Mouse (Mus musculus): ENCODE results near the gene Nr2c2.

Gene Nr2c2

DNA sequence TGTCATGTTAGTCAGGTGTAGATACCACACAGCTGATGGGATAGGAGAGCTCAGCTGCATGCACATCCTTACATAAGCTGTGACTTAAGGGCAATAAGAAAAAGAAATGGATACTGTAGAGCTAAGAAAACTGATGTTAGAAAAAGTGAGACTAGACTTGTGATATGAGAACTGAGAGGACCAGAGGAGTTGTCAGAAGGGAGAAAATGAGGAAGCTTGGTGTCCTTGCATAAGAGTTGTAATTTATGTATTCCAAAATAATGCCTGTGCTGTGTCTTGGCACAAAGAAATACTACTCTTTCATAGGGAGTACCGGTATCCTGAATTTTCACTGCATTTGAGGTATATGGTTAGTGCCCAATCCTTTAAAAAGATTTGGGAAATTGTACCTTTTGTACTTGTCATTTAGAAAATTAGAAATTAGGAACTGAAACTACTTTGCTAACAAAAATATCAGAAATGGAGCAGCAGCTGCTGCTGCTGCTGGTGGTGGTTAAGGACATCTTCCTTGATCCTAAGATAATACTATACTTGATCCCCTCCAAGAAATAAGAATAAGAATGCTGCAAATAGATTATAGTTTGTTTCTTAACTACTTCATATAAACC is 35.8 kb downstream of the Nr2c2 start:
- no peak for DNase-seq (ENCODE audit: low spot score)

- DNase-seq (ENCODE audit: low spot score), result no peak
Measured at GRCm38 (mm10) chr6:92131456-92131855, 40.3 kb downstream of the Nr2c2 start.

DNA sequence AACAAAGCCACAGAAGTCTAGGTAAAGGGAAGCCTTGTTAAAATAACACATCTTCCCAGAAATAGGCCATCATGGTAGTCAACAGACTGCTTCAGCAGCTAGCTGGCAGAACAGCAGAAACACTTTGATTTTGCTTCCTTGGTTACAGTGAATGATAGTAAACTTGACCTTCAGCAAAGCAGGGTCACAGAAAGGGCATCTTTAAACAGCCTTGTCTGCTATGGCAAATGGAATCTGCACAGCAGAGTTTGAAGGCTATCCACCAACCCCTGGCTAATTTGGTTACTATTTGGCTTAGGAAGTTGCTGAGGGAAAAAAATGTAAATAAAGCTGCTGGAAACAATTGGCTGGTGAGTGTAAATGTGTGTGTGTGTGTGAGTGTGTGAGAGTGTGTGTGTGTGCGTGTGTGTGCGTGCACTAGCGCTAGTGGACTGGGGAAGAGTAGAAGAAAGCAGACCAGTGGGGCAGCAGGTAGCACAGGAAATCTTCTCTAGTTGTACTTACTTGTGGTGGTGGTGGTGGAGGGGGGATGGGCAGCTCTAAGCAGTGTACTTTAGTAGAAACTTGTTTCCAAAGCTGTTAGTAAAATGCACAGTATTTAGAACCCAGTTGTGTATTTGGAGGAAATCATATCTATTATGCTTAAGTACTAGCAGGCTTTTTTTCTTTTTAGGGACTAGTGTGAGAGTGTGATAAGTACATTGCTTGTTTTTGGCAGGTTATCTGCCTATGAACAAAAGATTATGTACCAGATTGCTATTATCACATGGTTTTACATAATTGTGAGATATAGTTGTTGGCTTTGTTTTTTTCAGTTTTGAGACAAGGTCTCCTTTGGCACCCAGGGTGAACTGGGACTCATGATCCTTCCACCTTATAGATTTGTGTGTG is 41.1 kb downstream of the Nr2c2 start:
- peak; percentile 10 for DNase-seq (ENCODE audit: low spot score)

DNA sequence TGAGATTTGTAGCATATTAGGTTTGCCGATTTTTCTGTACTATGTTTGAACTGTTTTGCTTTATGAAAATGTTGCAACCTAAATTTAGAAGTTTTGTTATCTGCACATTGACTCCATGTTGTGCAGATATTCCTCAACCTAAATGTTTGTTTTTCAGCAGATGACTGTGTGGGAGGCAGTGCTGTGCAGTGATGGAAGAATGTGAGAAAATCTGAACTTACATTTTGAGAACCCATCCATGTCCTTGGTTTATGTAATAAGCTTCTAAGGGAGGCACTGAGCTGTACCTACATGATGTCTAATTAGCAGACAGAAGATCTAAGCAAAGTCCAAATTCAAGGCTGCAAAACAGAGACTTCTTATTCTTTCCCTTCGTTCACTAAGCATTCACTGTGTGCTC is 42.4 kb downstream of the Nr2c2 start:
- DNase-seq (ENCODE audit: low spot score), result no peak

DNA sequence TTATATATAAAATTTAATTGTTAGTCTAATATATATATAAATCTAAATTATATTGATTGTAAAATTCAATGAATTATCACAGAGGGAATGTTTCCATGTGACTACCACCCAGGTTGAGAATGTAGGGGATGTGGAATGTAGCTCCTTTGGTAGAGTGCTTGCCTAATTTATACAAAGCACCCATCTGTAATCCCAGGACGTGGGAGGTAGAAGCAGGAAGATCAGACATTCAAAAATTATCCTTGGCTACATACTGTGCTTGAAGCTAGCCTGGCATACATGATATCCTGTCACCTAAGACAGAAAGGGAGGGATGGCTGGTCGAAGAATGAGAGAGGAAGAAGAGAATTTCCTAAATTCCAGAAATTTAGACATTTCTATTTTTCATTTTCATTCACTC is 45.2 kb downstream of the Nr2c2 start:
- DNase-seq (ENCODE audit: low spot score), result no peak

- no peak for DNase-seq (ENCODE audit: low spot score)
Measured at GRCm38 (mm10) chr6:92145881-92146280, 54.7 kb downstream of the Nr2c2 start.

DNA sequence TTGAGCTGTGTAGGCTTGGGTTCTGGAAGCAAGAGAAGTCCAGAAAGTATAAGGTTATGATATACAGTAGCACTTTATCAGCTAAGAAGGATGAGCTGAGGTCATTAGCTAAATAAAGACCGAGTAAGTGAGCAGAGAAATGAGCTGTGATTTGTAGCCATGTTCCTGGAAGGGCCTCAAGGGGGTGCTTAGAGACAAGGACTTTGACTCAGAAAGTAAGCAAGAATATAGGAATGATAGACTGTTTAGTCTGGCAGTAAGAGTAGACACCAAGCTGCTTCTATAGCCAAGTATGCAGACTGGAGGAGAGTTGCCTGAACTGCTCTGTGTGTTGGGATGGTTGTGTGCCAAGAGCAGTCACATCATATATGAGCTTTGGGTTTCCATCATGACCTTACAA is 62.6 kb downstream of the Nr2c2 start:
- DNase-seq (ENCODE audit: low spot score), result no peak

- no peak for DNase-seq (ENCODE audit: low spot score)
Measured at GRCm38 (mm10) chr6:92158801-92159200, 67.6 kb downstream of the Nr2c2 start.

DNA sequence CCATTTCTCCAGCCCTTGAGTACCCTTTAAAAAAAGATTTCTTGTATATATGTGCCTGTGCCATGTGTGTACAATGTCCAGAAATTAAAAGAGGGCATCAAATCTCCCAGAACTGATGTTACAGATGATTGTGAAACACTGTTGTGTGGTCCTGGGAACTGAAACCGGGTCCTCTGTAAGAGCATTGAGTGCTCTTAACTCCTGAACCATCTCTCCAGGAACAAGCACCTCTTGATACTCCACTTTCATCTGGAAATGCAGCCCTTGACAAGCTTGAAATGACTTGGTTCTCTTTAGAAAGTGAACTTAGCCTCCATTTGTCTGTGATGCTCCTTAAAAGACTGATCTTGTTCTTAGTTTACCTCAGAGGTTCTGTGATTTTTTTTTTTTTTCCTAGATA is 71.5 kb downstream of the Nr2c2 start:
- no peak for DNase-seq (ENCODE audit: low spot score)

DNA sequence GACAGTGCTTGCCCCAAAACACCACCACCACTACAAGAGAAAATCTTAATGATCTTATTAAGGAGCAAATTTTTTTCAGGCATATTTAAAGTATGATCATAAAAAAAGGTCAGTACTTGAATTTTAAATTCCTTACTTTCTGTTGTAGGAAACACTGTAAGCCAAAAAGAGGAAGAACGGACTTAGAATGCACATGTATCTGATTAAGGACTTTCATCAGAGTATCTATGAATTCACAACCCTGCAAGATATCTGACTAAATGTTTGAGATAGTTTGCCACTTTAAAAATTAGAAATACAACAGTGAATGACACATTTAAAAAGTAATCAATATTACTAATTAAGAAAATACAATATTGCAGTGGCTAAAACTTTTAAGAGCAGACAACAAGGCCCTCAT is 85.3 kb downstream of the Nr2c2 start:
- no peak for DNase-seq (ENCODE audit: low spot score)

DNA sequence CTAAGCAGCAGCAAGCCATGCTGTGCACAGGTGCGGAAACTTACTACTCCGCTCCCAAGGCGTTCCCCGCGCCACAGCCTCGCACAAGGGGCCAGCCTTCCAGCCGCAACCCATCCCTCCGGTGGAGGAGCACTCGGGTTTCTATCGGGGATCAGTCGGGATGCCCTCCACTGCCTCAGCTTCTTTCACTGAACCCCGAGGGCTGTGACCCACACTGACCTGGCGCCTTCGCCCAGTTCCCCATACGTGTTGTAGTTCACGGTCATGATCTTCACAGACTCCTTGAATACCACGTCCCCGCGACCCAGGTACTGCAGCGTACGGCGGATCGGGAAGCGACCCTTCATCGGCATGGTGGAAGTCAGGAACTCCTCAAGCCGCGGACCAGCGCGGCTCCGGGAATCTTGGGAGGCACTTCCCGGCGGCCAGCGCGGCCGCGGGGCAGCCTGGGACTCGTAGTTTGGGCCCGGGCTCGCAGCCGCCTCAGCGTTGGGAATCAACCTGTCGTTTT is 92.5 kb downstream of the Nr2c2 start, which contains the start of gene Mrps25:
Gene Mrps25 (minus strand): TSS at position 413 of the 511 bp plus-strand sequence.
- peak; percentile 91 for DNase-seq (ENCODE audit: low spot score)

DNA sequence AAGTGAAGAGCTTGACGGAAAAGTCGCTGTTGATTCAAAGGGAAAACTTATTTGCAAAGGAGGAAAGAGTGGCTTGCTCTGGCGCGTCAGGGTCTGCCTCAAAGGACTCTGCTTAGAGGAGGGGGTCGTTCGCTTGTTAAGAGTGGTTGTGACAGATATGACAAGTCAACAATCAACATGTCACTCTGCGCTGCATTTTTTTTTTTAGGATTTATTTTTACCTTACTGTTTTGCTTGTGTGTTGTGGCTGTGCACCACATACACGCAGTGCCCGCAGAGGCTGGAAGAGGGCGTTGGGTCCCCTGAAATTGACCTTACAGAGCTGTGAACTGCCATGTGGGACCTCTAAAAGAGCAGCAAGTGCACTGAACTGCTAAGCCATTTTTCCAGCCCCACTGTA is 93.0 kb downstream of the Nr2c2 start:
- DNase-seq (ENCODE audit: low spot score), result peak; percentile 55

DNA sequence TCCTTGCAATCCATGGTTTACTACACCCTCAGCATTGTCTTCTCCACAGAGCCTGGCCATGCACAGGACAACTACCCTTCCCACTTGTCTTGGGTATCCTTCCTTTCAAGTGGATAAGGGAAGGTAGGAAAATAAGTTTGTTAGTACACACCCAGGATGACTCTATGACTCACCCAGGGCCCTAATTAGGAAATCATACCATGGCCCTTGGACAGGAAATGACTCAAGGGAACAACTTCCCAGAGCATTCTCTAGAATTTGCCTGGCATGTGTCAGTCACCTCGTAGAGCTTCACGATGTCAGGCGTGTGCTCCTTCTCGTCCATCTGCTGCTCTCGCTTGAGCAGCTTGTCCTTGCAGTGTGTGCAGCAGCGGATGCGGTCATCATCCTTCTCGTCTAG is 108.2 kb downstream of the Nr2c2 start:
- DNase-seq (ENCODE audit: low spot score), result no peak

DNA sequence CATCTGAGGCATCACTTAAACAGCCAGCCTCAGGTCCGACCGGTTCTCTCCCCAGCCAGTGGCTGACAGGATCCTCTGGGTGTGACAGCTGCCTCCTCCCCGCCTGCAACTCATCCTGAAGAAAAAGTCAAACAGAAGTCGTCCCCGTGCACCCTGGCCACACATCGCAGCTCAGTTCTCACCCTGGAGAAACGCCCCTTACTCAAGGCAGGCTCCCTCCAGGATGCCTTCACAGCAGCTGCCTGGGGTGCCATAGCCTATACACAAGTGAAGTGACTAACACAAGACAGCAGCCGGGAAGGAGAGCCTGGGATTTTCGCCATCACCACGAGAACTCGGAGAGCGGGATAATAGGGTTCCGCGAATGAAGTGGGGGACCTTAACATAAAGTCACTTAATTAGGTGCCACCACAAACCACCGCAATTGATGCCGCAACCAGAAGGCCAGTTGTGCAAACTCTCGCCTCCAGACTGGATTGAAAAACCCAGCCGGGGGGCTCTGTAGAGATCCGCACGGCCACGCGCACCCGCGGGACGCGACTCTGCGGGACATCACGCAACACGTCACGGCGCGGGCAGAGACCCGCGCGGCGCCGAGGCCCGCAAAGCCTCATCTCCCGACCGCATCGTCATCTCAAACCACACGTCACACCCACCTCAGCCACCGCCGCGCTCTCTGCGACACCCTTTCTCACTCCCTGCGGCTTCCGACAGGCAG is 123.0 kb downstream of the Nr2c2 start:
- DNase-seq (ENCODE audit: low spot score), result peak; percentile 28

DNA sequence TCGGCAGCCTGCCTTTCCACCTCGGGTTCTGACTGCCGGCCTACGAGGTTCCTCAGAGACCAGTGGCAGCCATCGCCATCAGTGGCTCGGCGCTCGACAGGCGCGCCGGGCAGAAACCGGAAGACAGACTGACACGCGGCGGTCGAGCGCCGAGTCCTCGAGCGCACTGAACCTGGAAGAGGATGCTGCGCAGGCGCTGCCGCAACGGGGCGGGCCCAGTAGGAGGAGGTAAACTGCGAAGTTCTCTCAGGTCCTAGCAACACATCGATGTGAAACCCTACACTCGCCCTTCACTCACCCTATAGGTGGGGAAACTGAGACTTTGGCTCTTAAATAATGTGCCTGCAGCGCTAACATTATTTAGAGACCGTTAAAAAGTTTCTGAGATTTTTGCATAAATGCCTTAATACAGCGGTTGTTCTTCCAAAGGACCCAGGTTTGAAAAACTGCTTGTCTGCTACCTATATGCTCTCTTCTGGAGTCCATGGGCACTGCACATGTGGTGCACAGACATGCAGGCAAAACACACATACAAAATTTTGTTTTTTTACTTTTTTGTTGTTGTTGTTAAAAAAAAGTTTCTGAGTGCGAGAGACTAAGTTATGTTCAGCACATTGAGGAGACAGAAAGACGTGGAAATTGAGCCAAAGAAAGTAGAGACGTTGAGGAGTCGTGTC is 123.7 kb downstream of the Nr2c2 start, which contains the start of gene Rbsn:
Gene Rbsn (minus strand): TSS at position 153 of the 677 bp plus-strand sequence.
- DNase-seq (ENCODE audit: low spot score), result peak; percentile 96

DNA sequence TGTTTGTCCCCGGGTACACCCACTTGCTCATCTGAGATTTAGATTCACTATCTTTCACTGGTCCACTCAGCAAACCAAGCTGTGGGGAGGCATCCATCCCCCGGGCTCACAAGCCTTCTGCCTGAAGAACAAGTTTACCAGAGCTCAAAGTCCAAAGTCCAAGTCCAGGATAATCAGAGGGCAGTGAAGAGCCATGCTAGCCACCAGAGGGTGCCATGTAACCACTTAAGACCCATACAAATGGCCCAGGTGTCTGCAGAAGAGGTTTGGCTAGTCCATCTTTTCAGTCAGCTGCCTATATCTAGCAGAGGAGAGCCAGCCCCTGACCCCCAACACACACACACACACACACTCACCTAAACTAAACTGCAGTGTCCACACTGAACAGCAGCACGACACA is 128.3 kb downstream of the Nr2c2 start:
- peak; percentile 64 for DNase-seq (ENCODE audit: low spot score)

- no peak for DNase-seq (ENCODE audit: low spot score)
Measured at GRCm38 (mm10) chr6:92221604-92222003, 130.4 kb downstream of the Nr2c2 start.

DNA sequence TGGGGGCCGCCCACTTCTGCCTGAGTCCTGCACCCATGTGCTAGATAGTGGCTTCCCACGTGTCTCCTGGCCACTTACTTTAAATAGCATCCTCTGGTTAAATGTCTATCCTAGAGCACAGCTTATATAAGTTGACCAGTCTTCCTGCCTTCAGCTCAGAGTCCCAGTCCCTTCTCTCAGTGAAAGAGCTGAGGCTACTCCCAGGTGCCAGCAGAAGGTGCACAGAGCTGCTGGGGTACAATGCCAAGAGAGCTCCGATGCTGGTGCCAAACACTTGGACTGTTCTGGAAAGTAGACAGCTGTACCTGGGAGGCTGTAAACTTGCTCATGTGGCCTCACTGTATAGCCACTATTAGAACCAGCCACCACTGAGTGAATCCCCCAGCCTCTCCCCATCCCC is 130.8 kb downstream of the Nr2c2 start:
- DNase-seq (ENCODE audit: low spot score), result no peak

All from embryo, embryonic 10.5 days (tissue).